Mouse (Mus musculus): Measurements from ENCODE around the gene Zfyve1.

DNA sequence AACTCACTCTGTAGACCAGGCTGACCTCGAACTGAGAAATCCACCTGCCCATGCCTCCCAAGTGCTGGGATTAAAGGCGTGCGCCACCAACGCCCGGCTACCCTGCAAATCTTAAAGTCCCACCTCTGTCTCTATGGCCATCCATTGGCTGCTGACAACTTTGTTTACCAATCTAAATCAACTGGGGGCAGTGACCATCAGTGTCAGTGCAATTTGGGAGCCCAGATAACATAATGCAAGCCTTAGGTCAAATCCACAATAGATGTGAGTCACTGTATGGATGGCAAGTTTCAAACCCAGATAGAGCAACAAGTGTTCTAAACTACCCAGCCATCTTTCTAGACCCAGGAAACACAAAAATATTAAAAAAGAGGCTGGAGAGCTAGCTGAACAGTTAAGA is 5.3 kb upstream of the Zfyve1 start:
- TF ChIP-seq CTCF (IDR thresholded peaks at IDR 0.05) (no peak), EP300 (IDR thresholded peaks at IDR 0.05) (no peak)
